Mouse (Mus musculus) myocyte (in vitro differentiated cells): ENCODE results near the gene Ets1.

ENCODE experiments used
- CEBPB ChIP-seq: IDR thresholded peaks from 2 replicates; pipeline ENCODE4 v1.6.1; 2011; ENCODE audit warnings: mild to moderate bottlenecking, moderate library complexity; ENCODE audit not compliant: poor library complexity, insufficient read depth, severe bottlenecking
- E2F4 ChIP-seq: IDR thresholded peaks from one replicate; pipeline ENCODE4 v1.6.1; 2011; ENCODE audit warnings: mild to moderate bottlenecking, control low read depth, moderate library complexity; ENCODE audit not compliant: insufficient read depth
- MAX ChIP-seq: IDR thresholded peaks from one replicate; pipeline ENCODE4 v1.6.1; 2011; ENCODE audit warnings: low read depth, mild to moderate bottlenecking, control low read depth
- MYOD1 ChIP-seq, 3 experiments: IDR thresholded peaks; one replicate each; pipeline ENCODE4 v1.6.1; 2011; ENCODE audit warnings: control low read depth in 2 of 3, low read depth in 2 of 3, mild to moderate bottlenecking in 2 of 3, moderate library complexity in 1 of 3; ENCODE audit not compliant: insufficient read length in 2 of 3, control insufficient read depth in 1 of 3
- MYOG ChIP-seq, 3 experiments: IDR thresholded peaks; one replicate each; pipeline ENCODE4 v1.6.1; 2011; ENCODE audit warnings: control low read depth in 2 of 3, low read depth in 2 of 3, mild to moderate bottlenecking in 2 of 3; ENCODE audit not compliant: insufficient read length in 2 of 3, control insufficient read depth in 1 of 3, insufficient read depth in 1 of 3
- POLR2A ChIP-seq: IDR thresholded peaks from one replicate; pipeline ENCODE4 v1.6.1; 2011; ENCODE audit warnings: low read depth, mild to moderate bottlenecking, control low read depth, moderate library complexity; ENCODE audit not compliant: insufficient read length
- POLR2AphosphoS2 ChIP-seq: IDR thresholded peaks from one replicate; pipeline ENCODE4 v1.6.1; 2011; ENCODE audit warnings: low read depth, control low read depth; ENCODE audit not compliant: insufficient read length
- REST ChIP-seq: IDR thresholded peaks from one replicate; pipeline ENCODE4 v1.6.1; 2011; ENCODE audit warnings: mild to moderate bottlenecking, control low read depth, moderate library complexity; ENCODE audit not compliant: insufficient read depth, insufficient read length
- SRF ChIP-seq: IDR thresholded peaks from one replicate; pipeline ENCODE4 v1.6.1; 2011; ENCODE audit warnings: low read depth; ENCODE audit not compliant: control insufficient read depth, insufficient read length
- TCF12 ChIP-seq: IDR thresholded peaks from one replicate; pipeline ENCODE4 v1.6.1; 2011; ENCODE audit warnings: mild to moderate bottlenecking, control low read depth; ENCODE audit not compliant: poor library complexity, insufficient read depth, severe bottlenecking
- TCF3 ChIP-seq: IDR thresholded peaks from one replicate; pipeline ENCODE4 v1.6.1; 2011; ENCODE audit warnings: low read depth, control low read depth; ENCODE audit not compliant: insufficient read length
- USF1 ChIP-seq: IDR thresholded peaks from one replicate; pipeline ENCODE4 v1.6.1; 2011; ENCODE audit warnings: low read depth, mild to moderate bottlenecking, control low read depth, moderate library complexity

DNA sequence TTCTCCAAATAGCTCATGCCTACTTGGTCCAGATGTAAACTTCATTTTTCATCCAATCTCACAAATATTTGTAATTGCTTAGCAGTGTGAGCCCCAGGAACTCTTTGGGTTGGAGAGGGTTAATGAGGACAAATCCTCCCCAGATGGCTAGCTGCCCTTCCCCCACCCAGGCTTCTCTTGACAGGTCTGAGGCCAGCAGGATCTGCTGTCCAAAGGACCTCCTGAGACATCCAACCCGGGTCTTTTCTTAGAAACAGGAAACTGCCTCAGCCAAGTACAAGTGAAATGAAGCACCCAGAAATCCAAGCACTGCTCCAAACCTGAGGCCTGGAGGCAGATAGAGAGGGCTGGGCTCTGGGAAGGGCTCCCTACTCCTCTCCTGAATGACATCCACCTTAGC, 151.6 kb downstream of the Ets1 start:
- TF ChIP-seq POLR2A (no peak), SRF (no peak), E2F4 (no peak), TCF3 (no peak), POLR2AphosphoS2 (no peak), MYOD1 (IDR thresholded peaks at IDR 0.05; ENCODE audit: control insufficient read depth in 1 of 3, insufficient read length in 2 of 3, low read depth in 2 of 3) (no peak), MAX (no peak), USF1 (no peak), CEBPB (no peak), MYOG (IDR thresholded peaks at IDR 0.05; ENCODE audit: control insufficient read depth in 1 of 3, insufficient read depth in 1 of 3, insufficient read length in 2 of 3, low read depth in 2 of 3) (no peak), REST (no peak), TCF12 (no peak)
